Mouse (Mus musculus): Measurements from ENCODE around the gene Lpin1. TPM values are rescaled to one million over a fixed set of nuclear protein-coding genes. Genes with fewer than 3 reads are reported as not detected.

Lpin1 gene
- total and polyA plus RNA-seq, 2 experiments = 19.8 to 118 TPM

GRCm38 (mm10) chr12:16557271-16557670, 53.5 kb downstream of the Lpin1 start:
- TF ChIP-seq POLR2A (IDR thresholded peaks at IDR 0.05; ENCODE audit: extremely low read depth, insufficient read depth, low read length) (no peak), CTCF (IDR thresholded peaks at IDR 0.05; ENCODE audit: low read depth, low read length) (no peak)
- WGBS = 51% methylated on average over 4 of the region's 4 CpGs
- no peak overlapping the region for H3K9ac ChIP-seq (ENCODE audit: low read depth, low read length)

DNA sequence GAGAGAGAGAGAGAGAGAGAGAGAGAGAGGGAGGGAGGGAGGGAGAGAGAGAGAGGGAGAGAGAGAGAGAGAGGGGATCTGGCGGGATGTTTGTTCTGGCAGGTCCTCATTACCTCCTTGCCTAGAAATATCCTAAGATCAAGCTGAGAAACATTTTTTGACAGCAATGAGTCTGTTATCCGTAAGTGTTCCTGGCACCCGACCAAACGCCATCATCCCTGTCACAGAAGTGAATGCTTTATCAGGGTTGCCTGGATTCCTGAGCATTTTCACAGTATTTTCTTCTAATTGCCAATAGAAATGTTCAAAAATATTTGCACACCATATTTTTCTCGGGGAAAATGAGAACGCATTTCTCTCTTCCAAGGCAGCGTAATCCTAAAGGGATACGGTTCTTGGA, 56.6 kb downstream of the Lpin1 start:
- Histone ChIP-seq H3K27me3 (ENCODE audit: control insufficient read depth, insufficient read depth, low read length) (no peaks in the 10 kb centered on the region), H3K79me2 (ENCODE audit: control insufficient read depth, insufficient read depth, low read length) (no peaks in the 10 kb centered on the region), H3K27ac (replicated peaks; ENCODE audit: insufficient read depth, low read depth, low read length) (no peak overlapping the region), H3K9ac (ENCODE audit: low read depth, low read length) (no peak overlapping the region), H3K36me3 (ENCODE audit: control insufficient read depth, insufficient read depth, low read length) (peaks cover 90% of the 10 kb centered on the region), H3K4me1 (ENCODE audit: control insufficient read depth, insufficient read depth, low read length) (no peaks in the 10 kb centered on the region; the same call in 1 of the 2 replicates), H3K4me3 (ENCODE audit: insufficient read depth, low read depth, low read length) (no peak overlapping the region)
- DNase-seq (ENCODE audit: extremely low read depth, low read depth, low spot score) = no peak
- WGBS = 82% methylated on average over 8 of the region's 8 CpGs
- TF ChIP-seq CTCF (IDR thresholded peaks at IDR 0.05; ENCODE audit: low read depth, low read length) (no peak), POLR2A (IDR thresholded peaks at IDR 0.05; ENCODE audit: extremely low read depth, insufficient read depth, low read length) (no peak)

More at GRCm38 (mm10) chr12:16557271-16557670, 53.5 kb downstream of the Lpin1 start:
- DNase-seq (ENCODE audit: extremely low read depth, low read depth, low spot score) = no peak
- no peaks in the 10 kb centered on the region for H3K79me2 ChIP-seq (ENCODE audit: control insufficient read depth, insufficient read depth, low read length)
- no peaks in the 10 kb centered on the region for H3K27me3 ChIP-seq (ENCODE audit: control insufficient read depth, insufficient read depth, low read length)
- H3K27ac ChIP-seq (replicated peaks; ENCODE audit: insufficient read depth, low read depth, low read length) = no peak overlapping the region
- H3K4me3 ChIP-seq (ENCODE audit: insufficient read depth, low read depth, low read length) = no peak overlapping the region
- no peaks in the 10 kb centered on the region for H3K4me1 ChIP-seq (ENCODE audit: control insufficient read depth, insufficient read depth, low read length)
- peaks cover 90% of the 10 kb centered on the region for H3K36me3 ChIP-seq (ENCODE audit: control insufficient read depth, insufficient read depth, low read length)

GRCm38 (mm10) chr12:16552108-16552771, 58.5 kb downstream of the Lpin1 start:
- no peak for TF ChIP-seq POLR2A (IDR thresholded peaks at IDR 0.05; ENCODE audit: extremely low read depth, insufficient read depth, low read length)
- no peak for TF ChIP-seq CTCF (IDR thresholded peaks at IDR 0.05; ENCODE audit: low read depth, low read length)
- WGBS = 93% methylated on average over 13 of the region's 13 CpGs

GRCm38 (mm10) chr12:16550983-16551454, 59.7 kb downstream of the Lpin1 start:
- H3K36me3 ChIP-seq (ENCODE audit: control insufficient read depth, insufficient read depth, low read length) = peaks cover 91% of the 10 kb centered on the region
- TF ChIP-seq CTCF (IDR thresholded peaks at IDR 0.05; ENCODE audit: low read depth, low read length) = no peak
- TF ChIP-seq POLR2A (IDR thresholded peaks at IDR 0.05; ENCODE audit: extremely low read depth, insufficient read depth, low read length) = no peak
- WGBS = 94% methylated on average over 12 of the region's 12 CpGs
- no peaks in the 10 kb centered on the region for H3K79me2 ChIP-seq (ENCODE audit: control insufficient read depth, insufficient read depth, low read length)
- no peak for DNase-seq (ENCODE audit: extremely low read depth, low read depth, low spot score)
- H3K4me3 ChIP-seq (ENCODE audit: insufficient read depth, low read depth, low read length) = no peak overlapping the region
- no peak overlapping the region for H3K27ac ChIP-seq (replicated peaks; ENCODE audit: insufficient read depth, low read depth, low read length)
- H3K27me3 ChIP-seq (ENCODE audit: control insufficient read depth, insufficient read depth, low read length) = no peaks in the 10 kb centered on the region
- no peak overlapping the region for H3K9ac ChIP-seq (ENCODE audit: low read depth, low read length)
- peaks cover 8% of the 10 kb centered on the region for H3K4me1 ChIP-seq (ENCODE audit: control insufficient read depth, insufficient read depth, low read length)

More at GRCm38 (mm10) chr12:16552108-16552771, 58.5 kb downstream of the Lpin1 start:
- DNase-seq (ENCODE audit: extremely low read depth, low read depth, low spot score) = no peak
- Histone ChIP-seq H3K27me3 (ENCODE audit: control insufficient read depth, insufficient read depth, low read length) (no peaks in the 10 kb centered on the region), H3K27ac (replicated peaks; ENCODE audit: insufficient read depth, low read depth, low read length) (no peak overlapping the region), H3K36me3 (ENCODE audit: control insufficient read depth, insufficient read depth, low read length) (peaks cover 91% of the 10 kb centered on the region), H3K4me1 (ENCODE audit: control insufficient read depth, insufficient read depth, low read length) (peaks cover 2% of the 10 kb centered on the region; the same call in 1 of the 2 replicates), H3K79me2 (ENCODE audit: control insufficient read depth, insufficient read depth, low read length) (no peaks in the 10 kb centered on the region), H3K9ac (ENCODE audit: low read depth, low read length) (no peak overlapping the region), H3K4me3 (ENCODE audit: insufficient read depth, low read depth, low read length) (no peak overlapping the region)

DNA sequence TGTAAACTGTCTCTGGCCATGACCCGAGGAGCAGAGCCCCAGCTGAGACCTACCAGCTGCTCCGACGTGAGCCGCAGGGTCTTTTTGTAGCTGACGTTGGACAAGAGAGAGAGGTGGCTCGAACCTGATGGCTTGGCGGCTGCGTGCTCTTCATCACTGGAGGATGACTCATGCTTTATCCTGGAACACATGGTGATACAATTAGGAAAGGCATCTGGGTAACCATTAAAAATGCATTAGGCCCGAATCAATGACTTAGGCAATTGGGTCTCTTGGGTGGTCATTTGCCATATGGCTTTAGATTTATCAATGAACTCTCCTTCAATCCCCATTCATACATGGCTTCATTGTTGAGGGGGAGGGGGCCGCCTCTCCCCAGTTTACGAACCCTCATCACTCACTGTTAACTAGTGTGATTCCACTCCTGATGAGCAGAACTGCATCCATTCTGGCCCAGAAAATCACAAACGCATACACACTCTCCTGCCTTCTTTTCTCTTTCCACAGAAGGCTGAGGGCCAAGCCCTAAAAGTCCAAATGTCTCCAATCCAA, 61.9 kb downstream of the Lpin1 start:
- no peak overlapping the region for H3K4me3 ChIP-seq (ENCODE audit: insufficient read depth, low read depth, low read length)
- DNase-seq (ENCODE audit: extremely low read depth, low read depth, low spot score) = no peak
- H3K27ac ChIP-seq (replicated peaks; ENCODE audit: insufficient read depth, low read depth, low read length) = no peak overlapping the region
- WGBS = 94% methylated on average over 12 of the region's 12 CpGs
- H3K36me3 ChIP-seq (ENCODE audit: control insufficient read depth, insufficient read depth, low read length) = peaks cover 95% of the 10 kb centered on the region
- no peaks in the 10 kb centered on the region for H3K27me3 ChIP-seq (ENCODE audit: control insufficient read depth, insufficient read depth, low read length)
- H3K79me2 ChIP-seq (ENCODE audit: control insufficient read depth, insufficient read depth, low read length) = no peaks in the 10 kb centered on the region
- peaks cover 10% of the 10 kb centered on the region for H3K4me1 ChIP-seq (ENCODE audit: control insufficient read depth, insufficient read depth, low read length)
- no peak for TF ChIP-seq CTCF (IDR thresholded peaks at IDR 0.05; ENCODE audit: low read depth, low read length)
- H3K9ac ChIP-seq (ENCODE audit: low read depth, low read length) = no peak overlapping the region

DNA sequence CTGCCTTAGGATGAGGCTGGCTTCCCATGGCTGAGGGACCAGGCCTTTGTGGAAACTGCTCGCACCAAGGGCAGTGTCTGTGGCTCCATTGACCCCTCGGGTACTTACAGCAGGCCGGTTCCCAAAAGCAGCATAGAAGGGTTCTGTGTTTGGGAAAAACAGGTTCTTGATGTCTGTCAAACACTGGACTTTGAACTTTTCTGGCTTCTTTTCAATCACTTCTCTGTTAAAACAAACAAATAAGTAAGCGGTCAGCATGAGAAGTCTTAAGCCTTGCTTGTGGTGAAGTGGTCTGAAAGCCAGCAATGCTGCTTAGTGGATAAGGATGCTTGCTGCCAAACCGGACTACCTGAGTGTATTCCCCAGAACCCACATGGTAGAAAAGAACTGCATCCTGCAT, 69.2 kb downstream of the Lpin1 start:
- Histone ChIP-seq H3K27ac (replicated peaks; ENCODE audit: insufficient read depth, low read depth, low read length) (peak overlapping the region; percentile 50), H3K4me1 (ENCODE audit: control insufficient read depth, insufficient read depth, low read length) (peaks cover 5% of the 10 kb centered on the region), H3K36me3 (ENCODE audit: control insufficient read depth, insufficient read depth, low read length) (peaks cover 89% of the 10 kb centered on the region), H3K9ac (ENCODE audit: low read depth, low read length) (no peak overlapping the region), H3K79me2 (ENCODE audit: control insufficient read depth, insufficient read depth, low read length) (no peaks in the 10 kb centered on the region), H3K27me3 (ENCODE audit: control insufficient read depth, insufficient read depth, low read length) (no peaks in the 10 kb centered on the region), H3K4me3 (ENCODE audit: insufficient read depth, low read depth, low read length) (no peak overlapping the region)
- 48% methylated on average over 5 of the region's 5 CpGs for WGBS
- TF ChIP-seq POLR2A (IDR thresholded peaks at IDR 0.05; ENCODE audit: extremely low read depth, insufficient read depth, low read length) (no peak), CTCF (IDR thresholded peaks at IDR 0.05; ENCODE audit: low read depth, low read length) (no peak)
- DNase-seq (ENCODE audit: extremely low read depth, low read depth, low spot score) = peak; percentile 81

Data from liver, adult 2 months (tissue).